Mouse (Mus musculus): ENCODE measurements around the gene Ctsz.

DNA sequence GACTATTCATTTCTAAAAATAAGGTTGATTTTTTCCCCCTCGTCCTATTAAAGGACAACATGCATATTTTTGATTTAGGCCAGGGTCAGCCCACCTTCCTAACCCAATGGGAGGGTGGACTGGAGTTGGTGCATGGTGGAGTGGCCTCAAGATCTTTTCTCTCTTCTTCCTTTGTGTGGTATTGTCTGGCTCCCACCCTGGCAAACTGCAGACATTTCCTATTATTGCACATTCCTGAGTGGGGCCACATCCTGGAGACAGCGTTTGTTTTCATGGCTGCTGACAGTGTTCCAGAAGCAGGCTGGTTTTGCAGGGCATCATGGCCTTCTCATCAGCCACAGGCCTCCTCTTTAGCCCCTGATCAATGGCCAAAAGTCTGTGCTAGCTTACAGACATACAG, 4.2 kb upstream of the Ctsz start:
- TF ChIP-seq CTCF (IDR thresholded peaks at IDR 0.05; ENCODE audit: extremely low read depth, insufficient read depth, low read length) (no peak), POLR2A (IDR thresholded peaks at IDR 0.05; ENCODE audit: extremely low read depth, insufficient read depth, low read length) (no peak)
